Comparison of ENCODE assay signal across 8 mouse cellular contexts in the genomic region with DNA sequence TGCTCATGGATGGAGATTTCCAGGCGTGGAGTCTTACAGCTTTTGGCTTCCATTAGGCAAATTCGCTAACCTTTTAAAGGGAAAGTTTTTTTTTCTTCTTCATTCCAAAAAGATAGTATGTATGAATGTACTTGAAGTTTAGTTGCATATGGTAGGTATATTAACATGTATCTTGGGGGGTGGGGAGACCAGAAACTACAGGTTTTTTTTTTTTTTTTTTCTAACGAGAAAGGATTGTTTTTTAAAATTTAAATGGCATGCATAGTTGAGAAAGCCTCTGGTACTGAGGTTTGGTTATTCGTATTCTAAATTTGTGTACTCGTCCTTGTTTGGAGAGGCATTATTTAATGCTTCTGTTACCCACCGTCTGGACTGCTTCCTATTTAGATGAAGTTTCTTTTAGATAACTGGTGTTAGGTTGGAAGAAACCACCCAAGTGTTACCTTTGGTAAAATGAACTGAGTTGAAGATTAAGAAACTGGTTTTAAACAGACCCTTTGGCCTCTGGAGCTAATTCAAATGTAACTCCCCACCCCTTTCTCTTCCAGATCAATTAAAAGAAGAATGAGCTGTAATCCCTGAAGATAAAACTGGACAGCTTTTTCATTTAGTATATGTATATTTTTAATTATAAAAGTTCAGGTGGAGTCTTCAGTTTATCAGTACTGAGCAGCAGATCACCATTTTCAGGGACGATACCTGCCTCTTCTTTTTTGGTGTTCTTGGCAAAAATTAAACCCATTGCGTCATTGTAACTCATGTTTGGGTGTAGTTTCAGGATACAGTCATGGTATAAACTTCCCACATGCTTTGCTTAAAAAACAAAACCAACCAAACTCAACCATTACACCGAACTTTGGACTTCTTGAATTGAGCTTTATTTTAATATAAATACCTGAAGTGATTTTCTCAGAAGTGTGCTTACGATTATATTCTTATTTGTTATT. TPM values are rescaled to one million over a fixed set of nuclear protein-coding genes. Genes with fewer than 3 reads are reported as not detected.
DNase-seq lines count a peak whose midpoint lies in the region; ATAC-seq and TF ChIP-seq lines count a peak whose summit lies in the region.

No protein-coding gene starts in this region.

- peak overlapping the region; percentile 77 for H3K9ac ChIP-seq in lung, embryonic 16.5 days (ENCODE audit: low read length)
- peak overlapping the region; percentile 96 for H3K9ac ChIP-seq in intestine, postnatal 0 days (ENCODE audit: low read depth, low read length)
- peak overlapping the region; percentile 88 for H3K9ac ChIP-seq in neural tube, embryonic 15.5 days (replicated peaks)

- H3K4me2 ChIP-seq in lung, embryonic 16.5 days (ENCODE audit: low read depth, low read length): peak overlapping the region; percentile 65
- peak overlapping the region; percentile 85 for H3K4me2 ChIP-seq in intestine, postnatal 0 days (replicated peaks; ENCODE audit: low read depth)
- peak overlapping the region; percentile 76 for H3K4me2 ChIP-seq in neural tube, embryonic 15.5 days

- ATAC-seq in lung, embryonic 16.5 days (ENCODE audit: low read depth): no peak
- no peak for ATAC-seq in intestine, postnatal 0 days
- no peak for ATAC-seq in neural tube, embryonic 15.5 days (ENCODE audit: low FRiP score)

- H3K36me3 ChIP-seq in lung, embryonic 16.5 days (ENCODE audit: control insufficient read depth, insufficient read depth, low read length): peaks cover 2% of the 10 kb centered on the region; the same call in 1 of the 2 replicates
- H3K36me3 ChIP-seq in intestine, postnatal 0 days (ENCODE audit: control insufficient read depth, insufficient read depth): peaks cover 7% of the 10 kb centered on the region; the same call in 1 of the 2 replicates
- no peaks in the 10 kb centered on the region for H3K36me3 ChIP-seq in neural tube, embryonic 15.5 days

- H3K9me3 ChIP-seq in lung, embryonic 16.5 days (ENCODE audit: control insufficient read depth, low read length): no peaks in the 10 kb centered on the region
- no peaks in the 10 kb centered on the region for H3K9me3 ChIP-seq in intestine, postnatal 0 days (ENCODE audit: control insufficient read depth)
- no peaks in the 10 kb centered on the region for H3K9me3 ChIP-seq in neural tube, embryonic 15.5 days (replicated peaks)

- DNase-seq in cerebellum, adult 2 months: no peak
- DNase-seq in cerebellum, postnatal 36 days: no peak
- DNase-seq in lung, postnatal 25 days (ENCODE audit: low spot score): no peak
- DNase-seq in cerebellum, adult 11 months: no peak
- DNase-seq in spleen, postnatal 10 days (ENCODE audit: low spot score in 2 of 2): no peak

- no peaks in the 10 kb centered on the region for H3K4me1 ChIP-seq in cerebellum, adult 2 months (ENCODE audit: control insufficient read depth, insufficient read depth, low read length)
- peaks cover 36% of the 10 kb centered on the region for H3K4me1 ChIP-seq in lung, embryonic 16.5 days (replicated peaks; ENCODE audit: control insufficient read depth, insufficient read depth, low read length)
- peaks cover 26% of the 10 kb centered on the region for H3K4me1 ChIP-seq in intestine, postnatal 0 days (replicated peaks; ENCODE audit: control insufficient read depth, insufficient read depth, low read length)
- peaks cover 50% of the 10 kb centered on the region for H3K4me1 ChIP-seq in neural tube, embryonic 15.5 days

- TF ChIP-seq POLR2A in cerebellum, adult 2 months (IDR thresholded peaks at IDR 0.05; ENCODE audit: borderline replicate concordance, insufficient read depth, low read length): no peak

- peak overlapping the region; percentile 80 for H3K4me3 ChIP-seq in cerebellum, adult 2 months (replicated peaks; ENCODE audit: insufficient read depth, low read depth, low read length)
- peak overlapping the region; percentile 73 for H3K4me3 ChIP-seq in lung, embryonic 16.5 days (ENCODE audit: low read length)
- H3K4me3 ChIP-seq in intestine, postnatal 0 days (ENCODE audit: low read depth, low read length): peak overlapping the region; percentile 98
- peak overlapping the region; percentile 96 for H3K4me3 ChIP-seq in neural tube, embryonic 15.5 days (replicated peaks)

- 48% methylated on average over 10 of the region's 10 CpGs for WGBS in cerebellum, adult 2 months
- WGBS in lung, embryonic 16.5 days: 31% methylated on average over 10 of the region's 10 CpGs
- 38% methylated on average over 10 of the region's 10 CpGs for WGBS in intestine, postnatal 0 days
- 37% methylated on average over 10 of the region's 10 CpGs for WGBS in neural tube, embryonic 15.5 days

- TF ChIP-seq CTCF in cerebellum, adult 2 months (IDR thresholded peaks at IDR 0.05; ENCODE audit: borderline replicate concordance, insufficient read depth, low read depth, low read length): no peak
- TF ChIP-seq CTCF in intestine, postnatal 0 days (IDR thresholded peaks at IDR 0.05; ENCODE audit: low read depth): no peak

- H3K27me3 ChIP-seq in cerebellum, adult 2 months (ENCODE audit: control insufficient read depth, insufficient read depth, low read length): no peaks in the 10 kb centered on the region
- H3K27me3 ChIP-seq in lung, embryonic 16.5 days (ENCODE audit: control insufficient read depth, insufficient read depth, low read depth, low read length): no peaks in the 10 kb centered on the region
- H3K27me3 ChIP-seq in intestine, postnatal 0 days (replicated peaks; ENCODE audit: control insufficient read depth, insufficient read depth, low read length): no peaks in the 10 kb centered on the region
- H3K27me3 ChIP-seq in neural tube, embryonic 15.5 days (replicated peaks): no peaks in the 10 kb centered on the region

- H3K27ac ChIP-seq in cerebellum, adult 2 months (ENCODE audit: insufficient read depth, low read length): 0 out of 2 replicates have a peak overlapping the region, but pooled peaks have one; percentile 55
- peak overlapping the region; percentile 99 for H3K27ac ChIP-seq in lung, embryonic 16.5 days (ENCODE audit: low read length)
- peak overlapping the region; percentile 100 for H3K27ac ChIP-seq in intestine, postnatal 0 days (ENCODE audit: low read depth, low read length)
- H3K27ac ChIP-seq in neural tube, embryonic 15.5 days (replicated peaks): peak overlapping the region; percentile 98

RNA-seq across cellular contexts. Expression of a gene that starts 1.6 kb away (rescaled TPM):
- polyA plus RNA-seq in cerebellum, adult 2 months (2012; rRNA removed): 14.0 and 14.5 TPM in 2 replicates
- polyA plus RNA-seq in lung, embryonic 16.5 days (2015; fragmentation: Nextera tagmentation; extraction: Ambion mirVana): 20.6 and 22.2 TPM in 2 replicates
- polyA plus RNA-seq in intestine, postnatal 0 days (2015; fragmentation: Nextera tagmentation; extraction: Ambion mirVana): 19.1 and 22.1 TPM in 2 replicates
- polyA plus RNA-seq in neural tube, embryonic 15.5 days (2015; fragmentation: Nextera tagmentation; extraction: Ambion mirVana): 21.3 and 23.2 TPM in 2 replicates

RNA-seq across cellular contexts. Expression of a gene that starts 53.3 kb away (rescaled TPM):
- 312 and 337 TPM in 2 replicates for polyA plus RNA-seq in cerebellum, adult 2 months (2012; rRNA removed)
- polyA plus RNA-seq in lung, embryonic 16.5 days (2015; fragmentation: Nextera tagmentation; extraction: Ambion mirVana): 5.0 and 5.8 TPM in 2 replicates
- 0.92 and 1.1 TPM in 2 replicates for polyA plus RNA-seq in intestine, postnatal 0 days (2015; fragmentation: Nextera tagmentation; extraction: Ambion mirVana)
- polyA plus RNA-seq in neural tube, embryonic 15.5 days (2015; fragmentation: Nextera tagmentation; extraction: Ambion mirVana): 29.8 and 30.3 TPM in 2 replicates
